Mouse (Mus musculus): ENCODE results near the gene Nin.

DNA sequence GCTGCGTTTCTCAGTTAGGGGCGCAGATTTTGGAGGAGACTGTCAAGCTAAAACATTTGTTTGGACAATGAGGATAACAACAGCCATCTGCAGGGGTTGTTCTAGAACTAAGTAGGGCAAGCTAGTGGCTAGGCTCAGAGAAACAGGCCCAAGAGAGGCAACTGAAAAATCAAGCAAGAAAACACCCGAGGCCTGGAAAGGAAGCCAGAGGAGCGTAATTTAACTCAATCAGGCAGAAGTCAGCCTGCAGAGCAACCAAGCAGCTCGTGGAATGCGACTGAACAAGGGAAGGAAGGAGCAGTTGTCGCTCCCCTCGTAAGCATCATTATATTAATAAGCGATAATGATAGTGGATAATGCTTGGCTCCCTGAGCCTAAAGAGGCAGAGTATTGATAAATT, 7.0 kb downstream of the Nin start:
- TF ChIP-seq TAL1 (IDR thresholded peaks at IDR 0.05; ENCODE audit: low read length) (no peak), CTCF (IDR thresholded peaks at IDR 0.05 in 2 of 3, conservative IDR thresholded peaks at IDR 0.05 in 1 of 3; ENCODE audit: control insufficient read depth in 1 of 3, insufficient read depth in 1 of 3, low read depth in 2 of 3, low read length in 3 of 3, poor library complexity in 1 of 3, severe bottlenecking in 1 of 3) (no peak), POLR2A (IDR thresholded peaks at IDR 0.05; ENCODE audit: control insufficient read depth in 1 of 2, insufficient read depth in 1 of 2, low read depth in 1 of 2, low read length in 2 of 2, poor library complexity in 1 of 2) (no peak), NELFE (IDR thresholded peaks at IDR 0.05; ENCODE audit: low read depth, low read length) (no peak), E2F4 (IDR thresholded peaks at IDR 0.05; ENCODE audit: borderline replicate concordance, low read depth, low read length) (no peak), GABPA (IDR thresholded peaks at IDR 0.05; ENCODE audit: low read depth, low read length) (no peak)

All from MEL (cell line).